1 mouse cellular context compared by ENCODE assay signal in the genomic region with DNA sequence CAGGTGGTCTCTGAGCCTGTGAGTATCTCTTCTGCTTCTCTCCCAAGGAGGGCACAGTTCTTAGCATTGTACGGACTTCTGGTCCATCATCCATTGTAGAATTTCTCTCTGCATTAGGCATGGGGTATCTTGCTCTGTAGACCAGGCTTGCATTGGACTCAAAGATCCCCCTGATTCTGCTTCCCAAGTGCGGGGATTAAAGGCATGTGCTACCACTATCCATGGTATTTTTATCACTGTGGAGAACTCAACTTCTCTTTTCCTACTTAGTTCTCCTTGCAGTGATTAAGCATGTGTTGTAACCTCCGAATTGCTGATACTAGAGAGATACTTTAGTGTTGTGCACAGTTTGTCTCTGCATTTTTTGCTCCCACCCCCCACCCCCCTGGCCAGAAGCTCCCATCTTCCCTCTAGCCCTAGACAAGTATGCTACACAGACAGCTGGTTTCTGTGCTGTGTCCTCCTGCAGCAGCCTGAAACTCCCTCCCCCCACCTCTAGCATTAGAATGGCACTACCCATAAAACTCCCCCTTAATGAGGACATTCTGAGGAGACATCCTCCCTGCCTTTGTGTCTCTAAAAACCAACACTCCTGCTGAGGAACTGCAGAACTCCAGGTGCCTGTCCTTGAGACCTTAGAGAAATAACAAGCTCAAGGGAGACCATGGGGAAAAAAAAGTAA.
TF ChIP-seq lines count a peak whose summit lies in the region.

No protein-coding gene starts in this region.

TF ChIP-seq in MEL, 35 proteins besides CTCF, POLR2A, EP300 and RAD21:
- TF ChIP-seq ZC3H11A (IDR thresholded peaks at IDR 0.05; ENCODE audit: low read depth, low read length) = no peak
- no peak for TF ChIP-seq SMC3 (IDR thresholded peaks at IDR 0.05; ENCODE audit: low read depth, low read length)
- no peak for TF ChIP-seq MEF2A (IDR thresholded peaks at IDR 0.05; ENCODE audit: extremely low read depth, insufficient replicate concordance, low read depth, low read length, poor library complexity, severe bottlenecking)
- no peak for TF ChIP-seq NELFE (IDR thresholded peaks at IDR 0.05; ENCODE audit: low read depth, low read length)
- no peak for TF ChIP-seq ELF1 (IDR thresholded peaks at IDR 0.05; ENCODE audit: low read depth, low read length)
- no peak for TF ChIP-seq CHD1 (IDR thresholded peaks at IDR 0.05; ENCODE audit: low read depth, low read length)
- no peak for TF ChIP-seq USF2 (IDR thresholded peaks at IDR 0.05; ENCODE audit: borderline replicate concordance in 1 of 2, insufficient read depth in 1 of 2, low read depth in 1 of 2, low read length in 2 of 2)
- TF ChIP-seq MAZ (IDR thresholded peaks at IDR 0.05; ENCODE audit: low read depth, low read length) = no peak
- TF ChIP-seq GABPA (IDR thresholded peaks at IDR 0.05; ENCODE audit: low read depth, low read length) = no peak
- TF ChIP-seq TAL1 (IDR thresholded peaks at IDR 0.05; ENCODE audit: low read length) = no peak
- no peak for TF ChIP-seq USF1 (IDR thresholded peaks at IDR 0.05; ENCODE audit: low read depth, low read length)
- TF ChIP-seq TCF12 (IDR thresholded peaks at IDR 0.05; ENCODE audit: low read depth, low read length) = no peak
- TF ChIP-seq SIN3A (IDR thresholded peaks at IDR 0.05; ENCODE audit: low read length) = peak; percentile 50
- TF ChIP-seq ZMIZ1 (IDR thresholded peaks at IDR 0.05; ENCODE audit: low read depth, low read length) = no peak
- TF ChIP-seq MAFK (IDR thresholded peaks at IDR 0.05; ENCODE audit: borderline replicate concordance, low read depth, low read length) = no peak
- TF ChIP-seq POLR2AphosphoS5 (IDR thresholded peaks at IDR 0.05; ENCODE audit: borderline replicate concordance, low read depth, low read length) = no peak
- no peak for TF ChIP-seq UBTF (IDR thresholded peaks at IDR 0.05; ENCODE audit: borderline replicate concordance, insufficient read depth, low read depth, low read length)
- TF ChIP-seq JUND (IDR thresholded peaks at IDR 0.05; ENCODE audit: low read depth, low read length) = no peak
- TF ChIP-seq MAX (IDR thresholded peaks at IDR 0.05; ENCODE audit: low read length) = peak; percentile 77
- TF ChIP-seq KAT2A (conservative IDR thresholded peaks at IDR 0.05; ENCODE audit: low read depth, low read length) = no peak
- TF ChIP-seq MYB (IDR thresholded peaks at IDR 0.05; ENCODE audit: low read depth, low read length) = no peak
- TF ChIP-seq HCFC1 (IDR thresholded peaks at IDR 0.05; ENCODE audit: low read depth, low read length) = no peak
- TF ChIP-seq MXI1 (IDR thresholded peaks at IDR 0.05; ENCODE audit: low read depth, low read length) = peak; percentile 77
- TF ChIP-seq BHLHE40 (IDR thresholded peaks at IDR 0.05; ENCODE audit: borderline replicate concordance, low read depth, low read length) = 0 out of 2 replicates have a peak, but pooled peaks have one; percentile 11
- peak; percentile 40; the same call in 1 of the 2 replicates for TF ChIP-seq GATA1 (IDR thresholded peaks at IDR 0.05; ENCODE audit: low read depth, low read length)
- no peak for TF ChIP-seq NRF1 (IDR thresholded peaks at IDR 0.05; ENCODE audit: insufficient read depth, low read depth, low read length, poor library complexity, severe bottlenecking)
- TF ChIP-seq ZKSCAN1 (IDR thresholded peaks at IDR 0.05; ENCODE audit: low read depth, low read length) = no peak
- TF ChIP-seq POLR2AphosphoS2 (IDR thresholded peaks at IDR 0.05; ENCODE audit: low read length) = no peak
- TF ChIP-seq E2F4 (IDR thresholded peaks at IDR 0.05; ENCODE audit: borderline replicate concordance, low read depth, low read length) = no peak
- TF ChIP-seq RCOR1 (IDR thresholded peaks at IDR 0.05; ENCODE audit: low read depth, low read length) = peak; percentile 57
- no peak for TF ChIP-seq CHD2 (IDR thresholded peaks at IDR 0.05; ENCODE audit: low read length)
- TF ChIP-seq MYC (IDR thresholded peaks at IDR 0.05; ENCODE audit: low read depth, low read length) = peak; percentile 75; the same call in 1 of the 2 replicates
- no peak for TF ChIP-seq ETS1 (IDR thresholded peaks at IDR 0.05; ENCODE audit: low read depth, low read length)
- no peak for TF ChIP-seq ZNF384 (IDR thresholded peaks at IDR 0.05; ENCODE audit: low read depth, low read length)
- TF ChIP-seq TBP (IDR thresholded peaks at IDR 0.05; ENCODE audit: low read depth, low read length) = no peak
